Mouse (Mus musculus): Measurements from ENCODE around the gene Ror1. TPM values are rescaled to one million over a fixed set of nuclear protein-coding genes. Genes with fewer than 3 reads are reported as not detected.

The Ror1 gene
- polyA plus RNA-seq, 1 experiment, result 0.27 TPM

- H3K27ac ChIP-seq (ENCODE audit: insufficient read depth, low read length), result no peak overlapping the region
- H3K27me3 ChIP-seq (ENCODE audit: control insufficient read depth, insufficient read depth, low read length, poor library complexity, severe bottlenecking), result no peaks in the 10 kb centered on the region
- no peak overlapping the region for H3K9ac ChIP-seq (ENCODE audit: low read depth, poor library complexity, severe bottlenecking)
- H3K9me3 ChIP-seq (replicated peaks; ENCODE audit: control insufficient read depth, insufficient read depth, low read length, poor library complexity, severe bottlenecking), result no peaks in the 10 kb centered on the region
- TF ChIP-seq POLR2A (IDR thresholded peaks at IDR 0.05; ENCODE audit: insufficient read depth, low read length) (no peak), CTCF (IDR thresholded peaks at IDR 0.05; ENCODE audit: low read depth, low read length) (no peak), EP300 (IDR thresholded peaks at IDR 0.05; ENCODE audit: insufficient read depth, low read depth, low read length) (no peak)
- no peaks in the 10 kb centered on the region for H3K4me1 ChIP-seq (ENCODE audit: control insufficient read depth, insufficient read depth, low read length)
- no peaks in the 10 kb centered on the region for H3K36me3 ChIP-seq (ENCODE audit: control insufficient read depth, insufficient read depth, low read length, poor library complexity, severe bottlenecking)
- no peak overlapping the region for H3K4me3 ChIP-seq (ENCODE audit: low read depth, low read length)
These were observed 156.5 kb downstream of the Ror1 start for GRCm38 (mm10) chr4:100252050-100252449.

DNA sequence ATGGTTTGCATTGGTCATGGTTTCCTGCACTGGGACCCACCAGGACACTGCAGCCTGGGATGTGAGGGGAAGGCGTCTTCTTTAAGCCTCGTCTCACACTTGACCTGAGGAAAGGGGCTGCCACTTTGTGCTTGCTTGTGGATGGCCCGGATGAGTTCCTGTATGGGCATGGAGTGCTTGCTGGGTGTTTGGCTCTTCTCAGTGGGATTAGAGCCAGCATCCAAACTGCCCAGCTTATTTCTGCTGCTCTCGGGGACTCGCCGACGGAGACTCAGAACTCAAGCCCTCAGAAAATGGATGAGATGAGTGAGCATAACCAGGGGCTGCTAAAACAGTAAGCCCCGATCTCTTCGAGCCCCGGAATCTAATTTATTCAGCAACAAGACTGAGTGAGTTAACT is 157.1 kb downstream of the Ror1 start:
- Histone ChIP-seq H3K4me1 (ENCODE audit: control insufficient read depth, insufficient read depth, low read length) (no peaks in the 10 kb centered on the region), H3K4me3 (ENCODE audit: low read depth, low read length) (no peak overlapping the region), H3K36me3 (ENCODE audit: control insufficient read depth, insufficient read depth, low read length, poor library complexity, severe bottlenecking) (no peaks in the 10 kb centered on the region), H3K9ac (ENCODE audit: low read depth, poor library complexity, severe bottlenecking) (no peak overlapping the region), H3K27ac (ENCODE audit: insufficient read depth, low read length) (no peak overlapping the region), H3K9me3 (replicated peaks; ENCODE audit: control insufficient read depth, insufficient read depth, low read length, poor library complexity, severe bottlenecking) (no peaks in the 10 kb centered on the region), H3K27me3 (ENCODE audit: control insufficient read depth, insufficient read depth, low read length, poor library complexity, severe bottlenecking) (no peaks in the 10 kb centered on the region)
- no peak for TF ChIP-seq POLR2A (IDR thresholded peaks at IDR 0.05; ENCODE audit: insufficient read depth, low read length)
- no peak for TF ChIP-seq EP300 (IDR thresholded peaks at IDR 0.05; ENCODE audit: insufficient read depth, low read depth, low read length)
- no peak for TF ChIP-seq CTCF (IDR thresholded peaks at IDR 0.05; ENCODE audit: low read depth, low read length)

DNA sequence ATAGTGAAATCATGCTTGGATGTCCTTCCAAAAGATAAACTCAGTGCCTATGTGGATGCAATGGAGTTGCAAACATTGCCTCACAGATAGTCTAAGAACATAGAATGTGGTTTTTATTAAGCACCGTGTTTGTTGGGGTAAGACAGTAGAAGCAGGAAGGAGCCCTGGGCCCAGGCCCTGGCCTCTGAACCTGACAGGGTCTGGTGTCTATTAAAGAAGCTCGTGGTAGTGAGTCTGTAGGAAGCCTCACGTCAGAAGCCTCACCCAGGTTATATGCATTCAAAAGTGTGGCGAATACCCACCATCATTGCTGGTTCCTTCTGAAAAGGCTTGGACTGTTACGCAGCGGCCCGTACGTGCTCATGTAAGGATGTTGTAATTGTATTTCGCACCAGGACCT is 157.8 kb downstream of the Ror1 start:
- H3K9me3 ChIP-seq (replicated peaks; ENCODE audit: control insufficient read depth, insufficient read depth, low read length, poor library complexity, severe bottlenecking), result no peaks in the 10 kb centered on the region
- H3K9ac ChIP-seq (ENCODE audit: low read depth, poor library complexity, severe bottlenecking), result no peak overlapping the region
- H3K36me3 ChIP-seq (ENCODE audit: control insufficient read depth, insufficient read depth, low read length, poor library complexity, severe bottlenecking), result no peaks in the 10 kb centered on the region
- no peak overlapping the region for H3K27ac ChIP-seq (ENCODE audit: insufficient read depth, low read length)
- H3K27me3 ChIP-seq (ENCODE audit: control insufficient read depth, insufficient read depth, low read length, poor library complexity, severe bottlenecking), result no peaks in the 10 kb centered on the region
- H3K4me1 ChIP-seq (ENCODE audit: control insufficient read depth, insufficient read depth, low read length), result no peaks in the 10 kb centered on the region
- no peak overlapping the region for H3K4me3 ChIP-seq (ENCODE audit: low read depth, low read length)
- no peak for TF ChIP-seq EP300 (IDR thresholded peaks at IDR 0.05; ENCODE audit: insufficient read depth, low read depth, low read length)
- TF ChIP-seq CTCF (IDR thresholded peaks at IDR 0.05; ENCODE audit: low read depth, low read length), result no peak
- no peak for TF ChIP-seq POLR2A (IDR thresholded peaks at IDR 0.05; ENCODE audit: insufficient read depth, low read length)

DNA sequence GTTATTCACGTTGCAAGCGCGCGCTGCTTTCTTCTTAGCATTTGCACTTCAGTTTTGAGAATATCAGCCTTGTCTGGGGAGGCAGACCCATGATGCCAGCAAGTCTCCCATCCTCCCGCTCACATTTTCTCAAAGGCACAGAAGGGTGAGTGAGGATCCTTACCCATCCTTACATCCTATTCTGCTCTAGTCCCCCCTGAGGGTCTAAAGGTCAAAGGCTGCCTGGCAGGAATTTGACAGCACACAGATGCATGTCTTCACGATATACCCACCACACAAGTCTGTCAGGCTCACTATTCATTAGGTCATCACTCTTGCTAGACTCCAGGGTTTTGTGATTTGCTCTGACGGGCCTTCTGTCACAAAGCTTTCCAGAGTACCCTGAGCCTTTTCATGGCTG is 158.2 kb downstream of the Ror1 start:
- no peak overlapping the region for H3K27ac ChIP-seq (ENCODE audit: insufficient read depth, low read length)

GRCm38 (mm10) chr4:100258462-100258861 is 162.9 kb downstream of the Ror1 start:
- H3K4me3 ChIP-seq (ENCODE audit: low read depth, low read length), result no peak overlapping the region
- H3K36me3 ChIP-seq (ENCODE audit: control insufficient read depth, insufficient read depth, low read length, poor library complexity, severe bottlenecking), result no peaks in the 10 kb centered on the region
- no peak for TF ChIP-seq POLR2A (IDR thresholded peaks at IDR 0.05; ENCODE audit: insufficient read depth, low read length)
- TF ChIP-seq EP300 (IDR thresholded peaks at IDR 0.05; ENCODE audit: insufficient read depth, low read depth, low read length), result no peak
- TF ChIP-seq CTCF (IDR thresholded peaks at IDR 0.05; ENCODE audit: low read depth, low read length), result no peak
- H3K9ac ChIP-seq (ENCODE audit: low read depth, poor library complexity, severe bottlenecking), result no peak overlapping the region
- H3K27me3 ChIP-seq (ENCODE audit: control insufficient read depth, insufficient read depth, low read length, poor library complexity, severe bottlenecking), result no peaks in the 10 kb centered on the region
- H3K4me1 ChIP-seq (ENCODE audit: control insufficient read depth, insufficient read depth, low read length), result no peaks in the 10 kb centered on the region
- H3K27ac ChIP-seq (ENCODE audit: insufficient read depth, low read length), result no peak overlapping the region
- H3K9me3 ChIP-seq (replicated peaks; ENCODE audit: control insufficient read depth, insufficient read depth, low read length, poor library complexity, severe bottlenecking), result no peaks in the 10 kb centered on the region

More for the DNA sequence above, 158.2 kb downstream of the Ror1 start:
- Histone ChIP-seq H3K27me3 (ENCODE audit: control insufficient read depth, insufficient read depth, low read length, poor library complexity, severe bottlenecking) (no peaks in the 10 kb centered on the region), H3K4me1 (ENCODE audit: control insufficient read depth, insufficient read depth, low read length) (no peaks in the 10 kb centered on the region), H3K9ac (ENCODE audit: low read depth, poor library complexity, severe bottlenecking) (no peak overlapping the region), H3K4me3 (ENCODE audit: low read depth, low read length) (no peak overlapping the region), H3K9me3 (replicated peaks; ENCODE audit: control insufficient read depth, insufficient read depth, low read length, poor library complexity, severe bottlenecking) (no peaks in the 10 kb centered on the region), H3K36me3 (ENCODE audit: control insufficient read depth, insufficient read depth, low read length, poor library complexity, severe bottlenecking) (no peaks in the 10 kb centered on the region)
- no peak for TF ChIP-seq EP300 (IDR thresholded peaks at IDR 0.05; ENCODE audit: insufficient read depth, low read depth, low read length)
- TF ChIP-seq CTCF (IDR thresholded peaks at IDR 0.05; ENCODE audit: low read depth, low read length), result no peak
- no peak for TF ChIP-seq POLR2A (IDR thresholded peaks at IDR 0.05; ENCODE audit: insufficient read depth, low read length)

DNA sequence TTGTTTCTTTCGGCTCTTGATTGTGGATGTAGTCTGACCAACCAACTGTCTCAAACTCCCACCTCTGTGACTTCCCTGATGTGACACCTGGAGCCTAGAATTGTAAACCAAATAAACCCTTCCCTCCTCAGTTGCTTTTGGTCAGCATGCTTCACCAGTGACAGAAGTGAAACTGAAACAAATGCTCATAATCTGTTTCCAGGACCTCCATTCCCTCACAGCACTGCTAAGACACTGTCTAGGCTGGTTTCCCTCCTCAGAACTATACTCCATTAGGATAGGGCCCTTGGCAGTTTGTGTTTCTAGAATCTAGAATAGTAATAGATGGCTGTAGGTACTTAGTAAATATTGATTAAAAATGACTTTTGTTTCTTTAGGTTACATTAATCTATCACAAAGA is 168.3 kb downstream of the Ror1 start:
- Histone ChIP-seq H3K4me1 (ENCODE audit: control insufficient read depth, insufficient read depth, low read length) (no peaks in the 10 kb centered on the region), H3K27ac (ENCODE audit: insufficient read depth, low read length) (no peak overlapping the region), H3K27me3 (ENCODE audit: control insufficient read depth, insufficient read depth, low read length, poor library complexity, severe bottlenecking) (no peaks in the 10 kb centered on the region), H3K9ac (ENCODE audit: low read depth, poor library complexity, severe bottlenecking) (no peak overlapping the region), H3K9me3 (replicated peaks; ENCODE audit: control insufficient read depth, insufficient read depth, low read length, poor library complexity, severe bottlenecking) (no peaks in the 10 kb centered on the region), H3K4me3 (ENCODE audit: low read depth, low read length) (no peak overlapping the region), H3K36me3 (ENCODE audit: control insufficient read depth, insufficient read depth, low read length, poor library complexity, severe bottlenecking) (no peaks in the 10 kb centered on the region)
- no peak for TF ChIP-seq CTCF (IDR thresholded peaks at IDR 0.05; ENCODE audit: low read depth, low read length)
- TF ChIP-seq POLR2A (IDR thresholded peaks at IDR 0.05; ENCODE audit: insufficient read depth, low read length), result no peak
- TF ChIP-seq EP300 (IDR thresholded peaks at IDR 0.05; ENCODE audit: insufficient read depth, low read depth, low read length), result no peak
